Mouse (Mus musculus): ENCODE data around the gene Exosc2.

Exosc2 gene

GRCm38 (mm10) chr2:31724730-31725490 lies 54.4 kb downstream of the Exosc2 start:
- DNase-seq (ENCODE audit: low read depth, low spot score): no peak

DNA sequence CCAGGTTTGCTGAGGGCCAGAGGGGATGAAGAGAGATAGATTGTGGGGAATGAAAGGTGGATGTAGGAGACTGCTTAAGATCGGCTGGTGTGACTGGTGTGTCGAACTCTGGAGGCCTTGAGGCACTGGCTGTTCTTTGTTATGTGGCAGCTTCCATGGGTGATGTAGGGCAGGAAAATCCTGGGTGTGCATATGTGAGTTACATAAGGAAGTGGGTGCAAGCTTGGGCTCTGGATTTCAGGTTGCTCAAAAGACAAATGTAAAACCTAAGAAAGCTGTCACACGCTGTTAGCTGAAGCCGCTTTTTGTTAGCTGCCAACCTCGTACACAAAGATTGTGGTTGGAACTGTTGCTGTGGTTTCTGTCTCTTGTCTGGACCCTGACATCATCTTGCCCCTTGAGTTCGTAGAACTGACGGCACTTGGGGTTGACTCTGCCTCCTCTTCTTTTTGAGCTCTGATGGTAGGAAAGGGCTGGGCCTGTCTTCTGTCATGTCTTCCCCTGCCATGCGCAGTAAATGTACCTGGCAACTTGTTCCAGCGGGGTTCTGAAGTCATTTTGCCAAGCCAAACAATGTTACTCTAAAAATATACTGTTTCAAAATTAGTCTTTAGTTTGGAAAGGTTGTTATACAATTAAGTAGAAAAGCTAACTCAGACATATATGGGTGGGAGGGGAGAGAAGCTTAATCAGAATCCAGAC lies 57.2 kb downstream of the Exosc2 start:
- no peak for DNase-seq (ENCODE audit: low read depth, low spot score)

- DNase-seq (ENCODE audit: low read depth, low spot score): no peak
Observed at GRCm38 (mm10) chr2:31730640-31731039, 60.1 kb downstream of the Exosc2 start.
